Mouse (Mus musculus) ES-E14 (cell line): ENCODE data around the gene Hrg.

Source experiments
- ZC3H11A ChIP-seq: IDR thresholded peaks from 2 replicates; pipeline ENCODE4 v1.6.1; 2012; ENCODE audit warnings: low read depth, mild to moderate bottlenecking, inconsistent platforms, low read length, borderline replicate concordance
- ZNF384 ChIP-seq: IDR thresholded peaks from 2 replicates; pipeline ENCODE4 v1.6.1; 2012; ENCODE audit warnings: low read depth, low read length, inconsistent platforms

- TF ChIP-seq ZNF384, result no peak
- no peak for TF ChIP-seq ZC3H11A
Measured at GRCm38 (mm10) chr16:22929575-22929974, 21.3 kb upstream of the Hrg start.
